Mouse (Mus musculus) limb, embryonic 14.5 days (tissue): ENCODE data around the gene Tlx2. TPM values are rescaled to one million over a fixed set of nuclear protein-coding genes. Genes with fewer than 3 reads are reported as not detected.
A peak's percentile ranks its signal among the peaks of the same experiment; 100 is the strongest.

ENCODE experiments used
- ATAC-seq: fragments of 200-750 bp; cut with Nextera tagmentation; 2 replicates; pipeline ENCODE4 v1.8.0; 2017; ENCODE audit warnings: low read depth, moderate number of reproducible peaks, moderate TSS enrichment; ENCODE audit not compliant: low FRiP score
- DNase-seq: peaks from one replicate; pipeline ENCODE4 v3.0.0-alpha.2; 2015; ENCODE audit warnings: low spot score
- H3K27ac ChIP-seq: fragments of 300-500 bp; sonication (generic); replicated peaks from 2 replicates; pipeline ENCODE4 v1.5.1; 2014; ENCODE audit warnings: low read depth, mild to moderate bottlenecking, low read length, moderate library complexity, mixed read lengths
- H3K27me3 ChIP-seq: fragments of 300-500 bp; sonication (generic); 2 replicates; pipeline ENCODE4 v1.6.1; 2014; ENCODE audit warnings: low read length, mixed read lengths; ENCODE audit not compliant: control insufficient read depth, insufficient read depth
- H3K36me3 ChIP-seq: fragments of 300-500 bp; sonication (generic); 2 replicates; pipeline ENCODE4 v1.6.1; 2014; ENCODE audit warnings: mild to moderate bottlenecking, low read length, moderate library complexity, mixed read lengths; ENCODE audit not compliant: control insufficient read depth, insufficient read depth
- H3K4me1 ChIP-seq: fragments of 300-500 bp; sonication (generic); 2 replicates; pipeline ENCODE4 v1.6.1; 2014; ENCODE audit warnings: antibody characterized with exemption, low read length, mixed read lengths; ENCODE audit not compliant: control insufficient read depth, insufficient read depth
- H3K4me2 ChIP-seq: fragments of 300-500 bp; sonication (generic); replicated peaks from 2 replicates; pipeline ENCODE4 v1.6.1; 2014; ENCODE audit warnings: low read depth, mild to moderate bottlenecking, low read length, moderate library complexity; ENCODE audit not compliant: severe bottlenecking
- H3K4me3 ChIP-seq: fragments of 300-500 bp; sonication (generic); replicated peaks from 2 replicates; pipeline ENCODE4 v1.5.1; 2014; ENCODE audit warnings: low read length
- H3K9ac ChIP-seq: fragments of 300-500 bp; sonication (generic); 2 replicates; pipeline ENCODE4 v1.6.1; 2014; ENCODE audit warnings: mild to moderate bottlenecking, low read depth, low read length, moderate library complexity; ENCODE audit not compliant: severe bottlenecking
- H3K9me3 ChIP-seq: fragments of 300-500 bp; sonication (generic); 2 replicates; pipeline ENCODE4 v1.6.1; 2016; ENCODE audit warnings: low read length; ENCODE audit not compliant: control insufficient read depth
- POLR2A ChIP-seq: fragments of 200-500 bp; IDR thresholded peaks from 2 replicates; pipeline ENCODE4 v1.8.0; 2012; ENCODE audit warnings: inconsistent platforms, mild to moderate bottlenecking, moderate library complexity, borderline replicate concordance; ENCODE audit not compliant: insufficient read depth, insufficient read length; ENCODE audit errors: extremely low read depth
- WGBS: fragments of 180-500 bp; shearing (Covaris S2); extraction: QIAGEN DNeasy Blood & Tissue Kit; methylation state at CpG from one replicate; pipeline ENCODE4 v1.1.7; 2014; 5-methylcytosine and 5-hydroxymethylcytosine counted together
- polyA plus RNA-seq, 2 experiments: library from polyadenylated mRNA; depleted of rRNA in 1 of 2; stranded (reverse) in 1 of 2; unstranded in 1 of 2; fragments of >200 nt; fragmentation: Nextera tagmentation in 1 of 2; extraction: Ambion mirVana in 1 of 2; gene quantifications; 2 replicates each; pipeline versions ENCODE4 v1.2.1 to v1.2.3; 2012 to 2014

Tlx2 gene
- polyA plus RNA-seq, 2 experiments: 0.08 TPM; not detected in 1

- TF ChIP-seq POLR2A: no peak
- Histone ChIP-seq H3K27ac (no peak overlapping the region), H3K9me3 (no peaks in the 10 kb centered on the region), H3K27me3 (peaks cover 92% of the 10 kb centered on the region), H3K36me3 (no peaks in the 10 kb centered on the region), H3K4me1 (no peaks in the 10 kb centered on the region), H3K4me2 (peak overlapping the region; percentile 32), H3K9ac (0 out of 2 replicates have a peak overlapping the region, but pooled peaks have one; percentile 12), H3K4me3 (peak overlapping the region; percentile 17)
- DNase-seq (no peak), ATAC-seq (no peak)
- 2% methylated on average over 51 of the region's 58 CpGs for WGBS
Observed at GRCm38 (mm10) chr6:83070311-83071219, 472 bp upstream of the Tlx2 start.

- H3K9me3 ChIP-seq: no peaks in the 10 kb centered on the region
- DNase-seq: no peak
- peak overlapping the region; percentile 17 for H3K4me3 ChIP-seq
- peaks cover 95% of the 10 kb centered on the region for H3K27me3 ChIP-seq
- 0 out of 2 replicates have a peak overlapping the region, but pooled peaks have one; percentile 12 for H3K9ac ChIP-seq
- no peaks in the 10 kb centered on the region for H3K36me3 ChIP-seq
- under 1% methylated on average over 50 of the region's 69 CpGs for WGBS
- no peak for ATAC-seq
- no peaks in the 10 kb centered on the region for H3K4me1 ChIP-seq
- TF ChIP-seq POLR2A: no peak
- H3K27ac ChIP-seq: no peak overlapping the region
- peak overlapping the region; percentile 32 for H3K4me2 ChIP-seq
Observed at GRCm38 (mm10) chr6:83069488-83070246, 426 bp downstream of the Tlx2 start.

DNA sequence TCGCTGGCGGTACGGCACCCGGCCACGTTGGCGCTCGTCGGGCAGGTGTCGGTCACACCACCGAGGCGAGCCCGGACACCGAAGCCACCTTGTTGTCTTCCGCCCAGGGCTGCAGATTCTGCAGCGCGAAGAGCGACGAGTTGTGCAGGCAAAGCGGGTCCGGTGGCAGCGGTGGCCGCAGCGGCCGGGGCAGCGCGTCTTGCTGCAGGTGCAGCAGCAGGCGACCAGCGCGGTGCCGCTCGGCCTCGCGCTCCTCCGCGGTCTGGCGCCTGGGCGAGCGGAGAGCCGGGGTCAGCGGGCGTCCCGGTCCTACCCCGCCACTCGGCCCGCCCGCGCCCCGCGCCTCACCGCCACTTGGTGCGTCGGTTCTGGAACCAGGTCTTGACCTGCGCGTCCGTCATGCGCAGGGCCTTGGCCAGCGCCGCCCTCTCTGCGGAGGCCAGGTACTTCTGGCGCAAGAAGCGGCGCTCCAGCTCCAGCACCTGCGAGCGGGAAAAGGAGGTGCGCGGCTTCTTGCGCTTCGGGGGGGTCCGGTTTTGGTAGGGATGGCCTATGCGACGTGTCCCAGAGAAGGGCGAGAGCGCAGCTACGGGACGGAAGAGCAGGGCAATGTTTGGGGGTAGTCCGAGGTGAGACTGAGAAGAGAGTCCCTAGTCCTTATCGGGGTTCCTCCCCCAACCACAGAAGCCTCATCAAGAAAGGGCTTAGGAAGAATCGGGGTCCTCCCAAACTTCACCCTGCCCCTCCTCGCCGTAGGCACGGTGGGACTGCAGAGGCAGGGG lies 1.2 kb downstream of the Tlx2 start:
- Histone ChIP-seq H3K9me3 (no peaks in the 10 kb centered on the region), H3K4me2 (no peak overlapping the region; the same call in 1 of the 2 replicates), H3K36me3 (no peaks in the 10 kb centered on the region), H3K9ac (no peak overlapping the region), H3K27me3 (peaks cover 95% of the 10 kb centered on the region), H3K4me3 (peak overlapping the region; percentile 16), H3K4me1 (no peaks in the 10 kb centered on the region), H3K27ac (no peak overlapping the region)
- 2% methylated on average over 56 of the region's 81 CpGs for WGBS
- DNase-seq (no peak), ATAC-seq (no peak)
- no peak for TF ChIP-seq POLR2A

GRCm38 (mm10) chr6:83068221-83068620 lies 1.9 kb downstream of the Tlx2 start:
- Histone ChIP-seq H3K4me1 (no peaks in the 10 kb centered on the region), H3K27ac (no peak overlapping the region), H3K36me3 (no peaks in the 10 kb centered on the region), H3K4me2 (no peak overlapping the region), H3K9me3 (no peaks in the 10 kb centered on the region), H3K27me3 (peaks cover 95% of the 10 kb centered on the region), H3K4me3 (no peak overlapping the region), H3K9ac (no peak overlapping the region)
- 6% methylated on average over 8 of the region's 8 CpGs for WGBS
- no peak for ATAC-seq
- no peak for DNase-seq
- TF ChIP-seq POLR2A: no peak

DNA sequence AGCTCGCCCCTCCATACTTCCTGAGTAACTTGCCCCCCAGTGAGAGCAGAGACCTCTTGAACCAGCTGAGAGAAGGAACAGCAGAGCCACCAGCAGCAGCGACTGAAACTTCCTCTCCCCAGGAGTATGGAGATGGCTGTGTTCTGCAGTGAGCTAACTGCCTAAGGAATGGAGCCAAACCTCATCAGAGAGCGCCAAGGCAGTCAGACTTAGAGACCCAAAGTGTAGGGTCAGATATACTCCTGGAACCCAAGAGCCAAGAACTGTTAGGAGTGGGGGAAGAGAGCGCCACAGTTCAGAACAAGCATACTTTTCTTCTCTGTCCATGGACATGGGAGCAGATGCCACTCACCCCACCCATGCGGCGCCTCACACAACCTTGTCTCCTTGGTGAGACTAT lies 3.7 kb downstream of the Tlx2 start:
- DNase-seq (no peak), ATAC-seq (no peak)
- no peaks in the 10 kb centered on the region for H3K9me3 ChIP-seq
- no peak overlapping the region for H3K27ac ChIP-seq
- H3K4me1 ChIP-seq: no peaks in the 10 kb centered on the region
- WGBS: 19% methylated on average over 6 of the region's 6 CpGs
- H3K4me2 ChIP-seq: no peak overlapping the region
- TF ChIP-seq POLR2A: no peak
- no peaks in the 10 kb centered on the region for H3K36me3 ChIP-seq
- peaks cover 98% of the 10 kb centered on the region for H3K27me3 ChIP-seq
- no peak overlapping the region for H3K9ac ChIP-seq
- H3K4me3 ChIP-seq: no peak overlapping the region
